Mouse (Mus musculus) E14TG2a.4 (cell line): ENCODE data around the gene Setd7.
"Not testable (repeated sequence)": the region's sequence is repeated elsewhere in the genome, so short reads cannot be mapped to it uniquely, and the experiment has no call there.

ENCODE experiments used
- H3K27me3 ChIP-seq: 2 replicates; pipeline ENCODE4 v1.6.1; 2014; ENCODE audit warnings: low read length, control low read depth; ENCODE audit not compliant: insufficient read depth
- H3K36me3 ChIP-seq: 2 replicates; pipeline ENCODE4 v1.6.1; 2014; ENCODE audit warnings: low read length, control low read depth; ENCODE audit not compliant: insufficient read depth
- H3K4me1 ChIP-seq: replicated peaks from 2 replicates; pipeline ENCODE4 v1.6.1; 2014; ENCODE audit warnings: low read depth, low read length, control low read depth
- H3K4me3 ChIP-seq: replicated peaks from 2 replicates; pipeline ENCODE4 v1.5.1; 2014; ENCODE audit warnings: mild to moderate bottlenecking, low read length
- H3K9me3 ChIP-seq: 2 replicates; pipeline ENCODE4 v1.6.1; 2014; ENCODE audit warnings: low read length, control low read depth
- CTCF ChIP-seq: conservative IDR thresholded peaks from 2 replicates; pipeline ENCODE4 v1.5.1; 2014; ENCODE audit warnings: low read length
- NANOG ChIP-seq: IDR thresholded peaks from 2 replicates; pipeline ENCODE4 v1.6.1; 2014; ENCODE audit warnings: borderline replicate concordance, low read length, mixed read lengths
- POU5F1 ChIP-seq: IDR thresholded peaks from 2 replicates; pipeline ENCODE4 v1.6.1; 2014; ENCODE audit warnings: low read length, borderline replicate concordance

Gene Setd7

GRCm38 (mm10) chr3:51590207-51590892 is 29.7 kb upstream of the Setd7 start:
- H3K27me3 ChIP-seq: peaks cover 13% of the 10 kb centered on the region
- H3K9me3 ChIP-seq: no peaks in the 10 kb centered on the region
- H3K4me3 ChIP-seq: peak overlapping the region; percentile 39; the same call in 1 of the 2 replicates
- no peak for TF ChIP-seq CTCF
- peak; percentile 92 for TF ChIP-seq NANOG
- peaks cover 45% of the 10 kb centered on the region for H3K4me1 ChIP-seq
- no peaks in the 10 kb centered on the region for H3K36me3 ChIP-seq

- Histone ChIP-seq H3K4me1 (peaks cover 51% of the 10 kb centered on the region), H3K36me3 (no peaks in the 10 kb centered on the region), H3K27me3 (peaks cover 24% of the 10 kb centered on the region), H3K9me3 (no peaks in the 10 kb centered on the region), H3K4me3 (peak overlapping the region; percentile 41; the same call in 1 of the 2 replicates)
- TF ChIP-seq NANOG: no peak
- peak; percentile 97 for TF ChIP-seq POU5F1
- peak; percentile 58 for TF ChIP-seq CTCF
These were observed 27.1 kb upstream of the Setd7 start for GRCm38 (mm10) chr3:51587697-51588262.

- Histone ChIP-seq H3K36me3 (no peaks in the 10 kb centered on the region), H3K9me3 (no peaks in the 10 kb centered on the region), H3K4me1 (peaks cover 22% of the 10 kb centered on the region), H3K4me3 (no peak overlapping the region), H3K27me3 (peaks cover 15% of the 10 kb centered on the region)
- no peak for TF ChIP-seq POU5F1
- peak; percentile 78 for TF ChIP-seq CTCF
- no peak for TF ChIP-seq NANOG
These were observed 23.1 kb upstream of the Setd7 start for GRCm38 (mm10) chr3:51583574-51584391.

- not testable (repeated sequence) for H3K9me3 ChIP-seq, H3K27me3 ChIP-seq, H3K36me3 ChIP-seq, H3K4me3 ChIP-seq
- peaks cover 23% of the 10 kb centered on the region for H3K4me1 ChIP-seq
These were observed 18.6 kb upstream of the Setd7 start for GRCm38 (mm10) chr3:51579243-51579642.

- H3K36me3 ChIP-seq: no peaks in the 10 kb centered on the region
- H3K4me1 ChIP-seq: peaks cover 24% of the 10 kb centered on the region
- no peaks in the 10 kb centered on the region for H3K27me3 ChIP-seq
- H3K4me3 ChIP-seq: no peak overlapping the region
- no peaks in the 10 kb centered on the region for H3K9me3 ChIP-seq
- no peak for TF ChIP-seq NANOG
- no peak for TF ChIP-seq POU5F1
- TF ChIP-seq CTCF: no peak
These were observed 17.4 kb upstream of the Setd7 start for GRCm38 (mm10) chr3:51577816-51578749.

GRCm38 (mm10) chr3:51577359-51577758 is 16.7 kb upstream of the Setd7 start:
- no peaks in the 10 kb centered on the region for H3K9me3 ChIP-seq
- peaks cover 24% of the 10 kb centered on the region for H3K4me1 ChIP-seq
- TF ChIP-seq CTCF: no peak
- TF ChIP-seq NANOG: no peak
- no peak for TF ChIP-seq POU5F1
- no peaks in the 10 kb centered on the region for H3K27me3 ChIP-seq
- H3K4me3 ChIP-seq: no peak overlapping the region
- no peaks in the 10 kb centered on the region for H3K36me3 ChIP-seq

GRCm38 (mm10) chr3:51573915-51574314 is 13.2 kb upstream of the Setd7 start:
- Histone ChIP-seq H3K36me3 (no peaks in the 10 kb centered on the region), H3K4me1 (peaks cover 22% of the 10 kb centered on the region), H3K27me3 (peaks cover 2% of the 10 kb centered on the region; the same call in 1 of the 2 replicates), H3K4me3 (peak overlapping the region; percentile 35; the same call in 1 of the 2 replicates), H3K9me3 (no peaks in the 10 kb centered on the region)
- no peak for TF ChIP-seq POU5F1

- Histone ChIP-seq H3K4me3 (no peak overlapping the region), H3K36me3 (no peaks in the 10 kb centered on the region), H3K27me3 (peaks cover 26% of the 10 kb centered on the region), H3K9me3 (no peaks in the 10 kb centered on the region), H3K4me1 (peaks cover 8% of the 10 kb centered on the region)
- TF ChIP-seq POU5F1: no peak
- no peak for TF ChIP-seq CTCF
- no peak for TF ChIP-seq NANOG
These were observed 9.5 kb upstream of the Setd7 start for GRCm38 (mm10) chr3:51570200-51570599.
